Mouse (Mus musculus) frontal cortex, postnatal 14 days (tissue): Measurements from ENCODE around the gene Msantd3.

Experiments used
- DNase-seq, 2 experiments: peaks; one replicate each; pipeline ENCODE4 v3.0.0; 2022; ENCODE audit warnings: low spot score in 2 of 2

The Msantd3 gene

DNA sequence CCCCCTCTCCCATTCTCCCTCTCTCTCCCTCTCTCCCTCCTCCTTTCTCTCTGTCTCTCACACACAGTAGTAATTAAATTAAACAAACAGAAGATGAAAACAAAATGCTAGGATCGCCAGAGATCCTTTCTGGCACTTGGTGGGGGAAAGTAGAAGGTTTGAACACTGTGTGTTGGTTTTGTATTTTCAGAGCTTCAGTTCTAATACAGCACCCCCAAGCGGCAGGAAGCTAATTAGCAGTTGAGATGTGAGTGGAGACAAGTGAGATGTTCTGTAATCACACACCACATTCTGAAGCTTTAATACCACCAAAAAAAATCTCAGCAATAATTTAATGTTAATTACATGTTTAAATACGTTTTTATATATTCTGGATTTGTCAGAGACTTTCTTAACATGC is 16.0 kb downstream of the Msantd3 start:
- DNase-seq: peak in 1 of 2 experiments; percentile 35

DNA sequence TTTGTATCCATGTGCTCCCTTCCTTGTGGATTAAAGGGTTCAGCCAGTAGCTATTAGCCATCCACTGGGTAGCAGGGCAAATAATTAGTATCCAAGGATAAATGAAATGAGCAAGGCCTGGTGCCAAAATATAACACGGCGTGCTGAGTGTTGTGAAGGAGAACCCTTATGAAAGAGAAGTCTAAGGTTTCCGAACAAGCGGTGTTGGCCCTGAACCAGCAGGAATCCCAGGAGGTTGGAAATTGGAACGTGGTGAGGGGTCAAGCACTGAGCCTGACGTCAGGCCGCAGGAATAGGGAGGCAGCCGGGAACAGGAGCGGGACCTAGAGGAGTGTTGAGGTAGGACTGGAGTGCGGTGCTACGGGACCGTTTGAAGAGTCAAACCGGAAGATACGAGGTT is 19.9 kb downstream of the Msantd3 start:
- no peak for DNase-seq

GRCm38 (mm10) chr4:48561824-48562223 is 22.1 kb downstream of the Msantd3 start:
- no peak for DNase-seq

- DNase-seq: no peak
Measured at GRCm38 (mm10) chr4:48564962-48565361, 25.2 kb downstream of the Msantd3 start.

GRCm38 (mm10) chr4:48576361-48576760 is 36.6 kb downstream of the Msantd3 start:
- no peak for DNase-seq

DNA sequence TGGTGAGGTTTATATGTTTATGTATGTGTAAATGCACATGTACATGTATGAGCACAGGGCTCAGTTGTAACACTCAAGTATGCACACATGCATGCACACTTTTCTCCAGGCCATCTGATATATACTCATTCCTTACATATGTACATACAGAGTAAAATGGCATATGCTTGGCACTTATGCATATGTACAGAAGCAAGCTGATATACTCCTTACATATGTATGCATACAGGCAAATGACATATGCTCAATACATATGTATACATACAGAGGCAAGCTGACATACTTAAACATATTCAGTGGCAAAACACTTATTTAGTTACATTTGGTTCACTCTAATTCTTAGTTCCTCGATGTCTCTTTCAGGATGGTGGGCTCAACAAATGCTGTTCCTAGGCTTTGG is 38.1 kb downstream of the Msantd3 start:
- no peak for DNase-seq

DNA sequence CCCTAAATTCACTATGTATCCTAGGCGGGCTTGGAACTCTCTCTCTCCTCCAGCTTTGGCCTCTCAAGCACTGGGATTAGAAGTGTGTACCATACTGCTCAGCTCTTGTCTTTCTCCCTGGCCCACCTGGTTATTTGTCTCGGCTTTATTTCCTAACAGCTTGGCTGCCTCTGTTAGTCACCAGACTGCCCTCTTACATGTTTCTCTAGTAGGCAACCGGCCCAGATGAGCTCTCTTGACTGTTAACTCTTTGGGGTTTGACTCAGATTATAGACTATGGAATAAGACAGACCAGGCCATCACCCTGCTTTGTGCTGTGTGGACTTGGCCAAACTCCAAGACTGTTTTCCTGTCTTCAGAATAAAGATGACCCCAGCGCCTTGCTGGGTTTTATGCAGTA is 38.7 kb downstream of the Msantd3 start:
- no peak for DNase-seq

GRCm38 (mm10) chr4:48579475-48580110 is 39.9 kb downstream of the Msantd3 start:
- DNase-seq: no peak

DNA sequence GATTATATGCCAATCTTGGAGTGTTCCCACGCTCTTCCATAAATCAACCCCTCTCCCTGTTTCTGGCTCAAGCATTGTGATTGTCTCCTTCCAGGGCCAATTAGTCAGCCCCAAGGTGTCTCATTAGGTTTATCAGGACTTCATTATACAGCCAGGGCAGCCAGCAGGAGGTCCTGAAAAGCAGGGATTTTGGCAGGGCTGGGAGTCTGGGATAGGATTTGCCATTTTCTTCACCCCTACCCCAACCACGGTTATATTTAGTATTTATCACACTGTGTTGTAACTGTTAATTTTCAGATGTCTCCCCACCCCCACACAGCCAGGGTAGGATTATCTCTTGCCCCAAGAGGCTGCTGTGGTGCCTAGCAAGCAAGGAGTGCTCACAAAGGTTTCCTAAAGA is 41.5 kb downstream of the Msantd3 start:
- DNase-seq: no peak

- DNase-seq: no peak
Measured at GRCm38 (mm10) chr4:48581993-48582392, 42.3 kb downstream of the Msantd3 start.

DNA sequence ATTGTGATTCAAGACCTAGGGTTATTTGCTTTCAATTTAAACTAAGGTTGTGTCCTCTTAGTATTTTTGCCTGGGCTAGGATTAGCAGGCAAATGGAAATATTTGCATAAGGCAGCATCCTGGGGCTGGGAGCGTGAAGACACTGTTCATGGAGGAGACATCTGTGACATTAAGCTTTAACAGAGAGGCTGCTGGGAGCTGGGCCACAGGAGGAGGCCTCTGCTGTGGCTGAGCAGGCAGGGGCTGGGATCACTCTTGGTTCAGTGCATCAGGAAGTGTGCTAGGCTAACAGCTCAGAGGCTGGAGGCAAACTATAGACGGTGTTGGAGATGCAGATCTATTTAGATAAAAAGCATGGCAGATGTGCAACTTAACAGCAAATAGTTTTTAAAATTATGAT is 43.2 kb downstream of the Msantd3 start:
- no peak for DNase-seq

GRCm38 (mm10) chr4:48584421-48585240 is 44.9 kb downstream of the Msantd3 start, which contains the start of gene Tmeff1:
Gene Tmeff1, plus strand, starts transcription at chr4:48585174.
- DNase-seq: no peak

DNA sequence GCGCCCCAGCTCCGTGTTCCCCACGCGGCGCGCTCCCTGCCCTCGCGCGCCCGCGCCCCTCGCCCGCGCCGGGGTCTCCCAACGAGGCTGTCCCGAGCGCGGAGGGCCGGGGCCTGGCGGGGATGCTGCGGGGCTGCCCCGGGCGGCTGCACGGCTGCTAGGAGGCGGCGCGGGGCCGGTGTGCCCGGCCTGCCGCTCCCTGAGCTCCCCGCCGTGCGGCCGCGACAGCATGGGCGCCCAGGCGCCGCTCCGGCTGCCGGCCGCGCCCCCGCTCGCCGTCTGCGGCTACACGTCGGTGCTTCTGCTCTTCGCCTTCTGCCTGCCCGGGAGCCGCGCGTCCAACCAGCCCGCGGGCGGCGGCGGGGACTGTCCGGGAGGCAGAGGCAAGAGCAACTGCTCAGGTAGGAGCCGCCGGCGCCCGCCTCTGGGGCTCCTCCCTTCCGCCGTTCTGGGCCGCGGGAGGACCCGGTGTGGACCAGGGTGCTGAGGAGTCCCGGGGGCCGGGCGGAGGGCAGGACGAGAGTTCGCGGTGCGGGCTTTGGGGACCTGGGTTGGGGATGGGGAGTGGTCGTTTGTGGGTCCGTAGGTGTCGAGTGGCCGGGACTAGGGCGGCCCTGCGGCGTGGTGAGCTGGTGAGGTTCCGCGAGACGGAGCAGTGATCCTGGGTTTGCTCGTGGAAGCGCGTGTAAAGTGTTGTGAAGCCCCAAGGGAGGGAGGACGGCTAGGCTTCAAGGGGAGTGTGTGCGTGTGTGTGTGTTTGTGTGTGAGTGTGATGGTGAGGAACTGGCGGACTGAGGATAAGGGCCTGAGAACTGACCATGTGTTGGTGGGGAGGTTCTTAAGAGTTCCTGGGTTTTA is 45.7 kb downstream of the Msantd3 start:
- DNase-seq: peak in 1 of 2 experiments; percentile 38

DNA sequence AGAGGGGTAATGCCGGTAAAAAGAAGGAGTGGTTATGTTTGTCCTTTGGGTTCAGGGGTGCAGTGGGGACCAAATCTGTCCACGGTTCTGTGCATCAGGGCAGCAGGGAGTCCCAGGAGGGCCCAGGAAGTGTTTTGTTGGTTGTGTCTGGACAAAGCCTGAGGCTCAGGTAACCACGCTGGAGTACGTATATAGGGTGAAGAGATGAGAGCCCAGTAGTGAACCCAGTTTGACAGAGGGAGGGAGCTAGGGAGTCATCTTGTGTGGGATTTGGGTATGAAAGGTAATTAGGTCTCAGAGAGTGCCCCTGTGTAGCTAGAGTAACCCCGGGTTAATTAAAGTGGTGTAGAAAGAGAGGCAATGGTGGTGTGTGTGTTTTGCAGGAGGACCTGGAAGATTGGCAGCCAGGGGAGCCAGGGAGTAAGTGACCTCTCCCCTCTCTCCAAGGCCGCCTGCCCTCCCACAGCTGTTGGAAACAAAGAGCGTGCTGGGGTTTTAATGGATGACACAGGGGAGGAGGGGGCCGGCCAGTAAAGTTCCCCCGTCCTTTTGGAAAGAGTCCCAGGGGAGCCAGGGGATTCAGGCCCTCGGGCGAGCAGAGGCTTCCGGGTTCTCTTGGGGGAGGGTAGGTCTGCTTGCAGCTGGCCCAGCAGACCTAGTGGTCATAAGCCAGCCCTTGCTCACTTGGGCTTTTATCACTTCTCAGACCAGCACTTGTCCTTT is 46.5 kb downstream of the Msantd3 start:
- DNase-seq: peak in 1 of 2 experiments; percentile 32

DNA sequence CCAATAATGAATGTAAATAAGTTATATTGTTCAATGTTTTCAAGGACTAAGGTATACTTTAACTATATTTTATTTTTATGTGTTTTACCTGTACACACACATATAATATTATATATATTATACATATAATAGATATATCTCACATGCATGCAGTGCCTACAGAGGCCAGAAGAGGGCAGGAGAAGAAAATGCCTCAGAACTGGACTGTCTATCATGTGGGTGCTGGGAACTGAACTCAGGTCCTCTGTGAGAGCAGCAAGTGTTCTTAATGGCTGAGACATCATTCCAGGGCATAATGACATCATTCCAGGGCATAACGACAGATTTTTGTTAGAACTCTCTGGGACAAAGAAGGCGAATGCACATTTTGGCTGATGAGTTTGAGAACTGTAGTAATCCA is 47.8 kb downstream of the Msantd3 start:
- DNase-seq: no peak

- DNase-seq: no peak
Measured at GRCm38 (mm10) chr4:48588576-48588975, 48.8 kb downstream of the Msantd3 start.

- DNase-seq: no peak
Measured at GRCm38 (mm10) chr4:48590862-48591261, 51.1 kb downstream of the Msantd3 start.

DNA sequence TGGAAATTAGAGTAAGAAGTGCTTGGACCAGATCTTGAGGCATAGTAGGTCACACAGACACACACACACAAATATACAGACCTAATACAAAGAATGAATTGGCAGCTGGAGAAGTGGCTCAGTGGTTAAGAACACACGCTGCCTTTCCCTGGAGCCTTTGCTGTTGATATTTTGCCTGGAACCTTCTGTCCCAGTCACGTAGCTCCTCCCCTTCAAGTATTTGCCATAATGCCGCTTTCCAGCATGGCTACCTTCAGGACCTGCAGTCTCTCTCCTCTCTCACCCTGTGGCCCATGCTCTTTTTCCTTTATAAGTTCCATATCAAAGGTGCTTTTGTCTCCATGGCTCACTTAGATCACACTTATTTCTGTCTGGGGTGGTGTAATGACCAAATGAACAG is 51.7 kb downstream of the Msantd3 start:
- no peak for DNase-seq

DNA sequence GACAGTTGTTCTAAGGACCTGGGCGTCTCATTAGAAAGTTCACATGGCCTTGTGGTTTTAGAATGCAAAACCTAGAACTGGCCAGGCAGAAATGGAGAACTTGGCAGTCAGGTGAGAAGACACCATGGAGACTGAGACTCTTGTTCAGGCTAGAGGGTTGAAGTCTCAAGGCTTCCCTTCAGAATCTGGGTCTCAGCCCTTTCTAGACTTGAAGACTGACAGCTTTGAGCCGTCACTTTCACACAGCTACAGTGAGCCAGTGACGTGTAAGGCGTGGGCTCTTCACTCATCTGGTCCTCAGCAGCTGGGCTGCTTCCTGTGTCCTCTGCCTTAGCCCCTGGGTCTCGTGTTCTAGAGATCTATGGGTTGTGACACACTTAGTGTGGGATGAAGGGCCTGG is 52.6 kb downstream of the Msantd3 start:
- no peak for DNase-seq

DNA sequence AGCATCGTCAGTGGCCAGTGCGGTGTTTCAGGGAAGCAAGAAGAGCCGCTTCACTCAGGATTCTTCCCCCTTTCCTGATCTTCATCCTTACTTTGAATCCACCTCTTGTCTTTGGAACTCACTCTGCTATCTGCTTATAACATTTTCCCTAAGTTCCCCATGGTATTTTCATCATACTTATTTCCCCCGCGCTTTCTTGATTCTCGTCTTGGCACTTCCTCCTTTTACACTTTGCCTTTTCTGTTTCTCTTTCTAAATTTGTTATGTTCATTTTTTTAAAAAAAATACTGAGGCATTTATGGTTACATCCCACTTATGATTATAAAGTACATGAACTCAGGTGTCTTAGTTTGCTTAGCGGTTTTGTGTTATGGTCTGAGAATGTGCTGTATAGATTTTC is 53.1 kb downstream of the Msantd3 start:
- no peak for DNase-seq

GRCm38 (mm10) chr4:48596111-48596510 is 56.4 kb downstream of the Msantd3 start:
- DNase-seq: no peak

- DNase-seq: no peak
Measured at GRCm38 (mm10) chr4:48605650-48606049, 65.9 kb downstream of the Msantd3 start.
